Mouse (Mus musculus): ENCODE measurements around the gene Fntb. TPM values are rescaled to one million over a fixed set of nuclear protein-coding genes. Genes with fewer than 3 reads are reported as not detected.
A peak's percentile ranks its signal among the peaks of the same experiment; 100 is the strongest.

Fntb gene
- total RNA-seq, 2 experiments from 2014 or later: 27.7 to 28.1 TPM

DNA sequence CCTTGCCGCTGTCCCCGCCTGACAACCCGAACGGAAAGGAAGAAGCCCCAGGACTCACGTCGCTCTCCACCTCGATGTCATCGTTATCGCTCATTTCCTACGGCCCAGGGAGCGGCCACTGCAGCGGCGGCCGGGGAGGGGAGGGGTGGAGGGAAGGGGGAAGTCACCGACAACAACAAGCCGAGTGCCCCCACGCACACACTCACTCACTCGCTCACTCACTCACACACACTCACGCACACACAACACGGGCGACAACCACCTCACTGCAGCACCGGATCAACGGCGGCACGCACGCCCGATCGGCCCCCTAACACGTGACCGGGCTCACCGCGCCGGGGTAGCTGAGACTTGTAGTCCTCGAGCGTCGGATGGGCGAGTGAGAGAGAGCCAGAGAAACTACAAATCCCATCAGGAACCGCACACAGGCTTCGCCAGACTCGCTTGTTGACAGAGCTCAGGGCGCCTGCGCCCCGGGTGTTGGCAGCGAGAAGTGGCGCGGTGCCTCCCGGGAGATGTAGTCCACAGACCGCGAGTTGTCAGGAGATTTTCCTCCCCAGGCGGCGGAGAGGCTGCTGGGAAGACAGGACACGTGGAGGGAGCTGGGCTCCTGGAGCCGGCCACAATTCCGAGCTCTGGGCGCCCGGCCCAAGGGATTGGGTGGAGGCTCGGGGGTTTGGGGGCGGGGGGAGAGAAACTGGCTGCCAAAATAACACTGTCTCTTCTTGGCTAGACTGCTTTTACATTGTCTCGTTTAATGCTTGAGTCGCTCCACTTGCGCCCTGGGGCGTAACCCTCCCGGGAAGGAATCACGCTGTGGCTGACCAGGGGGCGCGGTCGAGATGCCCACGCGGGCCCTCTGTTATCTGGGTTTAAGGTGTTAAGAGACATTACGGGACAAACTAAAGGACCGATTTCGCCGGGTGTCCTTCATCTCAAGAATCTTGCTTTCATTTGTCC, 196.8 kb downstream of the Fntb start, which contains the start of gene Max:
Gene Max (minus strand): TSS at position 270 of the 960 bp plus-strand sequence.
- peak; percentile 99 for DNase-seq (ENCODE audit: extremely low spot score in 1 of 2, low spot score in 2 of 2)
- intact Hi-C loops (cut with DNase I): no loop called here

DNA sequence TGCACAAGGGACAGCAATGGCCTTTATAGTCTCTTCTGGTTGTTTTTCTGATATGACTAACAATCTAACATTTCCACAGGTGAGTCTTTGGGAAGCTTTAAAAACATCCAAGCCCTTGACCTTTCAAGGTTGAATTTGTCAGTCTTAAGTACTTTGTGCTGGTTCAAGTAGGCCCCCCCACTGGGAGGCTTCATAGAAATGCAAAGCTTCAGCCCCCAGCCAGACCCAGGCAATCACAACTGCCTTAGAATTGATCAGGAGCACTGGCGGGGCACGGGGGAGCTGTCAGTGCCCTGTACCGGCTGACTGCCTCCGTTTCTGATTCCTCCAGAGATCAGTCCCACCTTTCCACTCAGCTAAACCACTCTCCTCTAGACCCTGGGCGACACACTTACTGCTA, 199.7 kb downstream of the Fntb start:
- intact Hi-C loops (cut with DNase I): no loop called here
- no peak for DNase-seq (ENCODE audit: extremely low spot score in 1 of 2, low spot score in 2 of 2)

DNA sequence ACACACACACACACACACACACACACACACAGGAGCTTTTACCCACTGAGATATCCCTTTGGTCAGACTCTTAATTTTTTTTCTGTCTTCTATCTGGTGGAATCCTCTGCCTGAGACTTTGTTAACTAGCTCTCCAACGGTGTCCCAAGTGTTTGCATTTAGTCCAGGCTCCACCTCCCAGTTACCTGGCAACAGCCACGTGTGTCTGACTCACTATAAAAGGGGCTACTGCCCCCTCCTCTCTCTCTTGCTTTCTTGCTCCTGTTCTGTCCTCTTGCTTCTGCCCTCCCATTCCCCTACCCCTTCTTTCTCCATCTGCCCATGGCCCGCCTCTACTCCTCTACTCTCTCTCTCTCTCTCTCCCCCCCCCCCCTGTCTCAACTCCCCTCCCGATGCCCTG, 200.5 kb downstream of the Fntb start:
- DNase-seq (ENCODE audit: extremely low spot score in 1 of 2, low spot score in 2 of 2): no peak
- intact Hi-C loops (cut with DNase I): no loop called here

Other genes starting within 250 kb of the Fntb start
- gene Plekhg3, start 234.7 kb upstream of the Fntb start, total RNA-seq (2021): 1 to 10 TPM; 3.8 to 4.8 TPM
- 10 to 100 TPM; 51.1 to 52.3 TPM for gene Sptb, start 55.0 kb upstream of the Fntb start, total RNA-seq (2021)
- 10 to 100 TPM; 46.5 to 50.0 TPM for gene Churc1, start 51 bp upstream of the Fntb start, total RNA-seq (2021)
- gene Gpx2, start 30.0 kb downstream of the Fntb start, total RNA-seq (2021): under 1 TPM; 0.62 to 0.69 TPM
- gene Rab15, start 57.3 kb downstream of the Fntb start, total RNA-seq (2021): 100 to 1,000 TPM; 188 to 199 TPM
- 10 to 100 TPM; 76.2 to 78.5 TPM for gene Max, start 196.6 kb downstream of the Fntb start, total RNA-seq (2021)

Data from left cerebral cortex, postnatal 10 days (tissue).